Mouse (Mus musculus): ENCODE results near the gene Gtf2i. TPM values are rescaled to one million over a fixed set of nuclear protein-coding genes. Genes with fewer than 3 reads are reported as not detected.

The Gtf2i gene
- total RNA-seq, 1 experiment, result 64.3 TPM

- H3K36me3 ChIP-seq (ENCODE audit: control insufficient read depth, insufficient read depth, low read length, poor library complexity, severe bottlenecking), result peaks cover 21% of the 10 kb centered on the region
- no peak overlapping the region for H3K9ac ChIP-seq (ENCODE audit: insufficient read depth, low read depth, low read length, poor library complexity, severe bottlenecking)
- no peaks in the 10 kb centered on the region for H3K9me3 ChIP-seq (ENCODE audit: control insufficient read depth, insufficient read depth, low read depth, low read length)
- TF ChIP-seq HCFC1 (IDR thresholded peaks at IDR 0.05; ENCODE audit: borderline replicate concordance, insufficient read depth, low read length) (no peak), MAFK (IDR thresholded peaks at IDR 0.05; ENCODE audit: insufficient read depth, low read depth, low read length) (no peak)
- no peak for DNase-seq (ENCODE audit: low read depth, low spot score)
- H3K4me1 ChIP-seq (ENCODE audit: control insufficient read depth in 2 of 2, insufficient read depth in 2 of 2, low read length in 2 of 2, poor library complexity in 1 of 2), result peaks cover 4 to 31% of the 10 kb centered on the region in 2 experiments
- in situ Hi-C loops (cut with MboI; ENCODE audit: low sequenced_read_pairs in 2 of 2, unreplicated experiment in 2 of 2), result no loop called here
- H3K4me3 ChIP-seq (ENCODE audit: insufficient read depth in 1 of 2, low read depth in 1 of 2, low read length in 2 of 2, poor library complexity in 1 of 2, severe bottlenecking in 1 of 2), result no peak overlapping the region
- no peak overlapping the region; the same call in 1 of the 2 replicates for H3K27ac ChIP-seq (ENCODE audit: insufficient read depth, low read depth, low read length, poor library complexity, severe bottlenecking)
Measured at GRCm38 (mm10) chr5:134233244-134233651, 81.3 kb downstream of the Gtf2i start.

- Histone ChIP-seq H3K4me3 (ENCODE audit: insufficient read depth in 1 of 2, low read depth in 1 of 2, low read length in 2 of 2, poor library complexity in 1 of 2, severe bottlenecking in 1 of 2) (no peak overlapping the region), H3K4me1 (ENCODE audit: control insufficient read depth in 2 of 2, insufficient read depth in 2 of 2, low read length in 2 of 2, poor library complexity in 1 of 2) (peaks cover under 1 to 31% of the 10 kb centered on the region in 2 experiments; a peak in 2 of 4 replicates), H3K36me3 (ENCODE audit: control insufficient read depth, insufficient read depth, low read length, poor library complexity, severe bottlenecking) (peaks cover 16% of the 10 kb centered on the region), H3K9ac (ENCODE audit: insufficient read depth, low read depth, low read length, poor library complexity, severe bottlenecking) (no peak overlapping the region), H3K27ac (ENCODE audit: insufficient read depth, low read depth, low read length, poor library complexity, severe bottlenecking) (peak overlapping the region; percentile 52), H3K9me3 (ENCODE audit: control insufficient read depth, insufficient read depth, low read depth, low read length) (no peaks in the 10 kb centered on the region)
- in situ Hi-C loops (cut with MboI; ENCODE audit: low sequenced_read_pairs in 2 of 2, unreplicated experiment in 2 of 2), result no loop called here
- TF ChIP-seq CHD2 (IDR thresholded peaks at IDR 0.05; ENCODE audit: low read depth, low read length) (no peak), ZC3H11A (IDR thresholded peaks at IDR 0.05; ENCODE audit: borderline replicate concordance, low read depth, low read length) (no peak), HCFC1 (IDR thresholded peaks at IDR 0.05; ENCODE audit: borderline replicate concordance, insufficient read depth, low read length) (no peak), ZNF384 (IDR thresholded peaks at IDR 0.05; ENCODE audit: low read depth, low read length) (no peak), MAFK (IDR thresholded peaks at IDR 0.05; ENCODE audit: insufficient read depth, low read depth, low read length) (no peak)
- no peak for DNase-seq (ENCODE audit: low read depth, low spot score)
Measured at GRCm38 (mm10) chr5:134232568-134232967, 82.0 kb downstream of the Gtf2i start.

GRCm38 (mm10) chr5:134232111-134232510 is 82.4 kb downstream of the Gtf2i start:
- Histone ChIP-seq H3K36me3 (ENCODE audit: control insufficient read depth, insufficient read depth, low read length, poor library complexity, severe bottlenecking) (peaks cover 12% of the 10 kb centered on the region), H3K4me1 (ENCODE audit: control insufficient read depth in 2 of 2, insufficient read depth in 2 of 2, low read length in 2 of 2, poor library complexity in 1 of 2) (peaks cover 0 to 31% of the 10 kb centered on the region in 2 experiments; a peak in 2 of 4 replicates), H3K9me3 (ENCODE audit: control insufficient read depth, insufficient read depth, low read depth, low read length) (no peaks in the 10 kb centered on the region), H3K4me3 (ENCODE audit: insufficient read depth in 1 of 2, low read depth in 1 of 2, low read length in 2 of 2, poor library complexity in 1 of 2, severe bottlenecking in 1 of 2) (no peak overlapping the region), H3K9ac (ENCODE audit: insufficient read depth, low read depth, low read length, poor library complexity, severe bottlenecking) (no peak overlapping the region), H3K27ac (ENCODE audit: insufficient read depth, low read depth, low read length, poor library complexity, severe bottlenecking) (no peak overlapping the region)
- no peak for TF ChIP-seq MAFK (IDR thresholded peaks at IDR 0.05; ENCODE audit: insufficient read depth, low read depth, low read length)
- TF ChIP-seq ZNF384 (IDR thresholded peaks at IDR 0.05; ENCODE audit: low read depth, low read length), result no peak
- no peak for TF ChIP-seq HCFC1 (IDR thresholded peaks at IDR 0.05; ENCODE audit: borderline replicate concordance, insufficient read depth, low read length)
- no peak for TF ChIP-seq ZC3H11A (IDR thresholded peaks at IDR 0.05; ENCODE audit: borderline replicate concordance, low read depth, low read length)
- TF ChIP-seq CHD2 (IDR thresholded peaks at IDR 0.05; ENCODE audit: low read depth, low read length), result no peak
- DNase-seq (ENCODE audit: low read depth, low spot score), result no peak
- in situ Hi-C loops (cut with MboI; ENCODE audit: low sequenced_read_pairs in 2 of 2, unreplicated experiment in 2 of 2), result no loop called here

GRCm38 (mm10) chr5:134231376-134231775 is 83.2 kb downstream of the Gtf2i start:
- Histone ChIP-seq H3K4me3 (ENCODE audit: insufficient read depth in 1 of 2, low read depth in 1 of 2, low read length in 2 of 2, poor library complexity in 1 of 2, severe bottlenecking in 1 of 2) (no peak overlapping the region), H3K4me1 (ENCODE audit: control insufficient read depth in 2 of 2, insufficient read depth in 2 of 2, low read length in 2 of 2, poor library complexity in 1 of 2) (peaks cover 0 to 31% of the 10 kb centered on the region in 2 experiments; a peak in 2 of 4 replicates), H3K27ac (ENCODE audit: insufficient read depth, low read depth, low read length, poor library complexity, severe bottlenecking) (no peak overlapping the region), H3K9me3 (ENCODE audit: control insufficient read depth, insufficient read depth, low read depth, low read length) (no peaks in the 10 kb centered on the region), H3K9ac (ENCODE audit: insufficient read depth, low read depth, low read length, poor library complexity, severe bottlenecking) (no peak overlapping the region), H3K36me3 (ENCODE audit: control insufficient read depth, insufficient read depth, low read length, poor library complexity, severe bottlenecking) (peaks cover 5% of the 10 kb centered on the region)
- TF ChIP-seq HCFC1 (IDR thresholded peaks at IDR 0.05; ENCODE audit: borderline replicate concordance, insufficient read depth, low read length) (no peak), ZC3H11A (IDR thresholded peaks at IDR 0.05; ENCODE audit: borderline replicate concordance, low read depth, low read length) (no peak), ZNF384 (IDR thresholded peaks at IDR 0.05; ENCODE audit: low read depth, low read length) (no peak), CHD2 (IDR thresholded peaks at IDR 0.05; ENCODE audit: low read depth, low read length) (no peak), MAFK (IDR thresholded peaks at IDR 0.05; ENCODE audit: insufficient read depth, low read depth, low read length) (no peak)
- DNase-seq (ENCODE audit: low read depth, low spot score), result no peak
- in situ Hi-C loops (cut with MboI; ENCODE audit: low sequenced_read_pairs in 2 of 2, unreplicated experiment in 2 of 2), result no loop called here

GRCm38 (mm10) chr5:134229391-134229790 is 85.2 kb downstream of the Gtf2i start, which contains the start of gene Ncf1:
Gene Ncf1, minus strand, starts transcription at chr5:134229625.
- Histone ChIP-seq H3K36me3 (ENCODE audit: control insufficient read depth, insufficient read depth, low read length, poor library complexity, severe bottlenecking) (no peaks in the 10 kb centered on the region), H3K4me1 (ENCODE audit: control insufficient read depth in 2 of 2, insufficient read depth in 2 of 2, low read length in 2 of 2, poor library complexity in 1 of 2) (peaks cover 0 to 38% of the 10 kb centered on the region in 2 experiments; a peak in 2 of 4 replicates), H3K9me3 (ENCODE audit: control insufficient read depth, insufficient read depth, low read depth, low read length) (no peaks in the 10 kb centered on the region), H3K27ac (ENCODE audit: insufficient read depth, low read depth, low read length, poor library complexity, severe bottlenecking) (no peak within 1 kb of the TSS), H3K4me3 (ENCODE audit: insufficient read depth in 1 of 2, low read depth in 1 of 2, low read length in 2 of 2, poor library complexity in 1 of 2, severe bottlenecking in 1 of 2) (no peak within 1 kb of the TSS), H3K9ac (ENCODE audit: insufficient read depth, low read depth, low read length, poor library complexity, severe bottlenecking) (no peak within 1 kb of the TSS)
- in situ Hi-C loops (cut with MboI; ENCODE audit: low sequenced_read_pairs in 2 of 2, unreplicated experiment in 2 of 2), result no loop called here
- TF ChIP-seq ZC3H11A (IDR thresholded peaks at IDR 0.05; ENCODE audit: borderline replicate concordance, low read depth, low read length), result no peak
- TF ChIP-seq MAFK (IDR thresholded peaks at IDR 0.05; ENCODE audit: insufficient read depth, low read depth, low read length), result no peak
- TF ChIP-seq ZNF384 (IDR thresholded peaks at IDR 0.05; ENCODE audit: low read depth, low read length), result no peak
- no peak for TF ChIP-seq CHD2 (IDR thresholded peaks at IDR 0.05; ENCODE audit: low read depth, low read length)
- no peak for TF ChIP-seq HCFC1 (IDR thresholded peaks at IDR 0.05; ENCODE audit: borderline replicate concordance, insufficient read depth, low read length)
- no peak for DNase-seq (ENCODE audit: low read depth, low spot score)

All from ES-E14 (cell line).